Mouse (Mus musculus): ENCODE measurements at regions not wholly inside any gene's neighbourhood (a gene's known extent, or its start where the extent isn't known, plus 50 kb on each side); places are given as distances from the start of the nearest gene placed in this dataset.

DNA sequence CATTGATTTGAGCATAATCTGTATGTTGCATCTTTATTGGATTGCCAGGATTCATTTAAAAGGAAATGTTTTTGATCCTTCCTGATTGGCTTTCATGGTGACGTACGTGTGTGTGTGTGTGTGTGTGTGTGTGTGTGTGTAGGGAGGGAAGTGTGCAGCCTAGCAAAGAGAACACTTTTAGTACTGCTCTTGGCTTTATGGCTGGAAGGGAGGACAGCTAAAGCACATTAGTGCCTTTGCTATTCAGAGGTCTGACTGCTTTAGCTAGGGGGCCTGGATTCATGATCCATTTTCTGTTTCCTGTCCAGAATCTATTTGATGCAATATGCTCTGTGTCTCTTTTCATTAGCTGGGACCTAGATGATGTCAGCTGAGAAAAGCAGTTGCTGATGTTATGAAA lies 155.6 kb upstream of the Itga1 start:
- TF ChIP-seq POLR2A (IDR thresholded peaks at IDR 0.05; ENCODE audit: insufficient read depth, low read depth, low read length) (no peak), CTCF (IDR thresholded peaks at IDR 0.05) (no peak)
